Mouse (Mus musculus): ENCODE measurements at regions not wholly inside any gene's neighbourhood (a gene's known extent, or its start where the extent isn't known, plus 50 kb on each side); places are given as distances from the start of the nearest gene placed in this dataset.
A peak's percentile ranks its signal among the peaks of the same experiment; 100 is the strongest.
"Not testable (repeated sequence)": the region's sequence is repeated elsewhere in the genome, so short reads cannot be mapped to it uniquely, and the experiment has no call there.

DNA sequence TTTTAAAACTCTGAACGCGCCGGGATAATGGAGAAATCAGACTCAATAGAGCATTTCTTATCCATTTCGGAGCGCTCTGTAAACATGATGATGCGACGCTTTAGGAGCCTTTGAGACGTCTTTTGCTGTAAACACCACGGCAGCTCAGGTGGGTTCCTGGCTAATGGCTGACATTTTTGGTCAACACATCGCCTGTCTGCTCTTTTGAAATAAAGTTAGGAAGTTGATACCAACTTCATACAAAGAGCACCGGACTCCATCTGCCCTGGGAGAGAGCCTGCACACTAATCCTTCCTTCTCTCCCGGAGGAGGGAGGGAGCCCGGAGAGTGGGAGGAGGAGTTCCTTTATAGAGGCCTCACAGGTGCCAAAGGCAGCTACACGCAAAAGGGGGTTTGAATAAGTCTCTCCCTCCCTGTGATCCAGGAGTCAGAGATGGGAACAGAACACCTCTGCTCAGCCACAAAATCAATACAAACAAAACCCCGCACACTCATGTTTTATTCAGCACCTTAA is 63.8 kb upstream of the Srsf6 start:
- DNase-seq = no peak

DNA sequence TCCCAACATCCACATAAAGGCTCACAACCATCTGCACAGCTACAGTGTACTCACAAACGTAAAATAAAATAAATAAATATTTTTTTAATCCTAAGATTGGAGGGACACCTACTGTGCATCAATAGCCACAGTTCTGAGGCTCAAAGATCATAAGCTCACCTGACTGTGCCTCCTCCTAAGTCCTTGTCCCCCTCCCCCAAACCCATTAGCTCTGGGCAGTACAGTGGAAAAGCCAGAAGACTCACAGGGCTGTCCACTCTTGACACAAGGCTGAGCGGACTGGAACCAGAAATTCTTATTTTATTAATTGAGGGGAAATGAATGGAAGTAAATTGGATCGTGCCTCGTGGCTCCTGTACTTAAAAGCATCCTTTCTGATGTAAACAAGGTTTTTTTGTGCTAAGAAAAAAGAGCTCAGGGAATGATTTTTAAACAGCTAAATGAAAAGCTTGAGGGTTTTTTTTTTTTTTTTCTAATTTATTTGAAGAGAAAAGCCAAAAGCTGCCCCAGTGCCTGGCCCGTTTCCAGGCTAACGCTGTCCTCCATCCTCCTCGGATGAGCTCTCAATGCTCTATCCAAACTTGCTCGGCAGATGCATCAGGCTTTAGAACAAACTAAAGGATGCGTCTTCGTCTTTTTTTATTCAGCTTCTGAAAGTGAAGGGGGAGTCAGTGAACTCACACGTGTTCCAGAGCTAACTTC is 64.6 kb upstream of the Srsf6 start:
- no peak for DNase-seq

DNA sequence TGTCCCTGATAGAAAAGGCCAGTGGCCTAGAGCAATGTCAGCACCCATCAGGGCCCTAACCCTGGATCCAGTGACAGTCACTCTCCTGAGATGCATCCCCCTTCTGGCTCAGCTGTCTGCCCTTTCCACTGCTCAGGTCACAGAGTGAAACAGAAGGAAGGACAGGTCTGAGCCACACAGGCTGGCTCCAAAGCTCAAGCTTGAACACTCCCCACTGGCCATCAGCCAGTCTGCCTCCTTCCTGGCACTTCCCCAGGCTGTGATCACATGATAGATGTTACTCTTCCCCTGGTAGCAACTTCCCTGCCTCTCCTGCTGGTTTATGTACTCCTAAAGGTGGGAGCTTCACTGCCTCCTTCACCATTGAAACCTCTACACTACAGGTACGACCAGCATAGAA is 66.8 kb upstream of the Srsf6 start:
- DNase-seq = no peak

DNA sequence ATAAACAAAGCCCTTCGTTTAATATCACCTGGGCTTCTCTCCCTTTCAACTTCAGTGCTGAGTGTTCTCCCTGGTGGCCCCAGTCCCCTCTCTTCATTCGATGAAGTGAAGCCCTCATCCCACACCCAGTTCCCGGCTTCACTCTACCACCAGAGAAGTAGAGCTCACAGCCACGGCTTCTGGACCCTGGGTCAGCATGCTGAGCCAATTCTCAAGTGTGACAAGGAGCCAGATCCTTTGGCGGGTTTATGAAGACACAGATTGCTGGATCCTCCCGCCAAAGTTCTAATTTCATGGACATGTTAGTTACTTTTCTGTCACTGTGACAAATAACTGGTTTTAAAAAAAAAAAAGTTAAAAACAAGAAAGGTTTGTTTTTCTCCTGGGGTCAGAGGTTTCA is 76.7 kb upstream of the Srsf6 start:
- no peak for DNase-seq

DNA sequence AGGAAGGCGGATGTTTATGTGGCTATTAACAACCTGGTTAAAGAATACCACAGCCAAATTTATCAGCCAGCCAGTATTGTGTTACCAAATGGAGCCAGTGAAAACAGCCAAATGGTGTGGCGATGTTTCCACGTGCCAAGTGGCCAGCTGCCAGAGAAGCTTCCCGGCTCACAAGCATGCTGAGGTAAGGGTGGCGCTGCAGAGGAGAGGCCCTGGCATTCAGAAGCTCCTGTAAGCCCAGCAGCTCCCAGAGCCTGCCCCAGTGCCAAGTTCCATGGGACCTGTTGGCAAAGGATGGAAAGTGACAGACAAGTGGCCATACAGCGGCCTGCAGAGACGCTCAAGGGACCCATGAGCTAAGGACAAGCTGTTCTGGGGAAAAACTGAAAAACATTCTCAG is 77.8 kb upstream of the Srsf6 start:
- peak; percentile 43 for DNase-seq

DNA sequence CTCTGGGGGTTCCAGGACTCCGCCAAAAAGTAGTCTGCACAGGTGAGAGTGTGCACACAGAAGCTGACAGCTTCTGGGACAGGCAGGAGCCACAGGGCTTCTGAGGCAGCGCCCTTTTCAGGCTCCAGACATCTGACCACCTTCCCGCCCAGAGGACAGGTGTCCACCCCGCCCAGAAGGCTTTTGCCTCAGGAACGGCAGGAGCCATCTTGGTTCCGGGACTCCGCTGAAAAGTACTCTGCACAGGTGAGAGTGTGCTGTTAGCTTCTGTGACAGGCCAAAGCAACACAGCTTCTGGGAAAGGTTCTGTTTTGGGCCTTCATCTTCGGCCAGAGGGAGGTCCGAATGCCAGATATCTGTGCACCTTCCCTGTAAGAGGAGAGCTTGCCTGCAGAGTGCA is 89.6 kb upstream of the Srsf6 start:
- not testable (repeated sequence) for DNase-seq

DNA sequence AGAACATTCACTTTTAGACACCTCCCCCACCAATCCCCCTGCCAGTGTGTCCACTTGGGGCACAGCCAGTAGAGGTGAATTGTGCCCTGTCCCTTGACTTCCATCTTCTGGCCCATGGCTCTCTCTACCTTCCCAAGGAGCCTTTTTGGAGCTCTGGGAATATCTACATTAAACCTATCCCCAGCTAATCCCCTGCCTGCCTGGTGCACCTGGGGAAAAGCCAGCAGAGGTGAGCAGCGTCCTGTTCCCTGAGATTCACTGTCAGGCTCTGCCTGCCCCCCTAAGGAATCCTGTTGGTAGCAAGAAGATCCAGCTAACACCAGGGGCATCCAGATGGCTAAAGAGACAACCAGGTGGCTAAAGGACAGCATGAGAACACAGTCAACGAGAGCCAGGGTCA is 93.6 kb upstream of the Srsf6 start:
- no peak for DNase-seq

DNA sequence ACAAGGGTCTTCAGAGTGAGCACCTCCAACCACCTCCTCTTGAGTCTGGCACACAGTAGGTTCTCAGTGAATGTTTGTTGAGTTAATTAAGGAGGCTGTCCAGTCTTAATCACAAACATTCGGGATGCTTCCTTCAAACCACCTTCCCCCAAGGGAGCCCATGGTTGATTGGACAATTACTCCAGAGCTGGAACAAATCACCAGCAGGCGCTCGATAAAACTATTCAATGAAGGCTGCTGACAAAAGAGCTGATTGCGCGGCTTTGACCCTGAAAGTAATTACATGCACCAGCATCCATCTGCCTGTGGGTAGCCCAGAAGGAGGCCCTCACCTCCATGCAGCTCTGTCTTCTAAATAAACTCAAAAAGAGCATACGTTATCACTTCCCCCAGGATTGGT is 97.6 kb upstream of the Srsf6 start:
- DNase-seq = no peak

DNA sequence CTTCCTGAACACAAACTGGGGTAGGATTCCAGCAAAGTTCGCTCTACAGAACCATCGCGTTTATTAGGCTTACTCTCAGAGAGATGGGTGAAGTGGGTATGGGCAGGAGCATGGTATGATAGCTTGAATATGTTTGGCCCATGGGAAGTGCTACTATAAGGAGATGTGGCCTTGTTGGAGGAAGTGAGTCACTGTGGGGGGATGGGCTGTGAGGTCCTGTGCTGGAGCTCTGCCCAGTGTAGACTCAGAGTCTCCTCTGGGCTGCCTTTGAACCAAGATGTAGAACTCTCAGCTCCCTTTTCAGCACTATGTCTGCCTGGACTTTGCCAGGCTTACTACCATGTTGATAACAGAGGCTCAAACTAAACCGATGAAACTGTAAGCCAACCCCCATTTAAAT is 112.5 kb upstream of the Srsf6 start:
- DNase-seq = no peak

DNA sequence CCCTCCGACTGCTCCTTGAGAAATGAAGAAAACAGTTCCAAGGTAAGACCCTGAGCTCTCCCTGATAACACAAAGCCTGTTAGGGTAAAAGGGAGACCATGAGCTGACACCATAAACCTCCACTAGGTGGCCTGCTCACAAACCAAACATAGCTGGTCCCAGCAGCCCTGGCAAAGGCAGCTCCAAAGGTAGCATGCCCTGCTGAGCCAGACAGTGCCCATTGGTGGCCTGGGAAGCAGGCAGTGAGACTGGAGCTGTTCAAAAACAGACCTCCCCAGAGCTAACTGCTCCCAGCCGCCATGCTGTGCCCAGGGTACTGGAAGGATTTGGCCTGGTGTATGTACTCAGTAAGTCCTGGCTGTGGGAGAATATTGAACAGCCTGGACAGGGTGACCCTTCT is 117.1 kb upstream of the Srsf6 start:
- DNase-seq = no peak

DNA sequence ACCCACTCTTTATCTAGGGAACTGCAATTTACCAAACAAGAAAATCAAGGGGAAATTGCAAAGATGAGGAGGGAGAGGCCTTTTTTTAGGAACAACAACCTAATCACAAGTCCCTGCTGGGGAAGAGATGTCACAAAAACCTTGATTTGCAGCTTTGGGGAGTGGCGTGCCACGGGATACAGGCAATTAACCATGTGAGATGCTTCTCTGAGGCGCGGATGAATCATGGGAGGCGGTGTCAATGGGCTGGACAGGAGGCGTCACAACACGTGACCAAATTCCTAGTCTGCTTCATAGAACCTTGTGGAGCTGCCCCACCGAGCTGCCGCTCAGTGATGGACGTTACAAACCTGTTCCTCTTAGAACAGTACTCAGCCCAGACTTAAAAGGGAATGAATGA is 123.6 kb upstream of the Srsf6 start:
- no peak for DNase-seq

DNA sequence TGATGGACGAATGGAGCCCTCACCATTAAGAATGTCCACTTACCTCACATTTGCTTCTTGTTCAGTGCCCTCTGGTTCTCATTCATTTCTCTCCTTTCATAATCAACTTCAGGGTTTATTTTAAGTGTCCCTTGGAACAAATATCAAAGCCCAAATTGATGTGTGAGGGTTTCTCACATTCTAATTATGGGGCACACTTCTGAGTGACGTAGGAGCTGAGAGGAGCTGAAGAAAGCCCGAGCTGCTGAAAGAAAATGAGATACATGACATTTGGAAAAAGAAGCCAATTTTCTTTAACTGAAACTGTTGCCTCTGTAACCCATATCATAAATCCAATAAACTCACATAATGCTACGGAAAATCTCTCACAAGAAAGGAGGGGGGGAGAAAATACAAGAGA is 134.8 kb upstream of the Srsf6 start:
- no peak for DNase-seq

DNA sequence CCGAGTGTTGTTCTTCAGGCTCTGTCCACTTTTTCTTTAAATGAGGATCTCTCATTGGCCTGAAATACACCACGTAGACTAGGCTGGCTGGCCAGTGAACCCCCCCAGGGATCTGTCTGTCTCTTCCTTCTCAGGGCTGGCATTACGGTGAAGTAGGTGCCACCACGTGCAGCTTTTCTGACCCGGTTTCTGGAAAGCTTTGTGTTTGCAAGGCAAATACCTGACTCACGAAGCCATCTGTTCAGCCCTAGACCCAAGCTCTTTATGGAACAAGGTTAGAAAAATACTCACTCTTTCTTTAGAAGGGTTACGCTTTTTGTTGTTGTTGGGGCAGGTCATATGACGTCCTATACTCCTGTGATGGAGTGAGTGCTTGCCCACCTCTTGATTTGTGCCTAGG is 133.3 kb upstream of the Ptprt start:
- no peak for DNase-seq

DNA sequence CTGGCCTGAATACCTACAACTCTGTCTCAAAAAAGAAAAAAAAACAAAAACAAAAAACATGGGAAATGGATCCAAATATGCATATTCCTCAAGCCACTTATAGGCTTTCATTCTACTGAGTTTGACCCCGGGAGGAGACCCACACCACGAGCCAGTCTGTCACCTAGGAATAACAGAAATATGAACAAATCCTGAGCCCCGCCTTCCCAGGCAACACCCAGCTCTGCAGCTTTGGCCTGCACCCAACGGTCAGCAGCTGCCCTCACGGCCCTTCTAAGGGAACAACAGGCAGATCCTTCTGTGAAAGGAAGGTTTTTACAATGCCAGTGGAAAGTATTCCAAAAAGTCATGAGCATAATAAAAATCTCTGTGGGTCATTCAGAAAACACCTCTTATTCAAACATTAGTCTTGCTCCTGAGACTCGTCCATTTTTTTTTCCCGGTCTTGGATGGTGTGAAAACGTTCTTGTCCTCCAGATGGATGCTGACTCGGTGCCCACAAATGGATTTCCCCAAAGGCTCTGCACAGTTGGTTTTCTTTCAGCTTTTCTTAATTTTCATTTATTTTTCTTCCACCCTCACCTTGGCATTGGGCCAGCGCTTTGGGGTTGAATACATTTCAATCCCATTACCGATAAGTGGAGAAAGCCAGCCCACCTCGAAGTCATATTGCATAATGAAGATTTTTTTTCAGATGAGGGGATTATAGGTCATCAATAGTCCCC is 130.6 kb upstream of the Ptprt start:
- no peak for DNase-seq

DNA sequence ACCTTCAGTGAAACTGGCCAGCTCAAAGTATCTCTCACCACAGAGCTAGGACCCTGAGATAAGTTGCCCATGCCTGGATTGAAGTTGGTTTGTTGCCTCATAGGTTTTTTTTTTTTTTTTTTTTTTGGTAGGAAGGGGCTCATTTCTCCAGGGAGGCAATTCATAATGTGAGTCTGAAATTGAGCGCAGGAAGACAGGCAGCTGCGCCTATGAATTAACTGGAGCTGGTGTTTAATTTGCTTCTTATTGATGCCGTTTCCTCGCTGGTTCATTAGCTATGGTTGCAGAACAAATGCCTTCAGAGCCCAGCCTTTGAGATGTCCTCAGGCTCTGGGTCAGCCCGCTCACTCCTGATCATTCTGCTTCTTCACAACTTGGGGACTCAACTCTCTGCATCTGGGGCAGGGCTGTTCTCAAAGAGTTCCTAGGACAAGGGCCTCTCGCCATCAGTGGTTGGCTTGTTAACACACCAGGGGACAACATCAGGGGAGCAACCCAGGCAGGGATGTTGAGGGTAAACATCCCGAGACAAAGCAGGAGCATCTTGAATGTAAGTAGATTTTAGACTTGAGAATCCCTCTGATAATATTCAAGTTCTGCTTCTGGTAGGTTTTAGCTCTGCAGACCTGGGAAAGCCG is 123.3 kb upstream of the Ptprt start:
- no peak for DNase-seq

DNA sequence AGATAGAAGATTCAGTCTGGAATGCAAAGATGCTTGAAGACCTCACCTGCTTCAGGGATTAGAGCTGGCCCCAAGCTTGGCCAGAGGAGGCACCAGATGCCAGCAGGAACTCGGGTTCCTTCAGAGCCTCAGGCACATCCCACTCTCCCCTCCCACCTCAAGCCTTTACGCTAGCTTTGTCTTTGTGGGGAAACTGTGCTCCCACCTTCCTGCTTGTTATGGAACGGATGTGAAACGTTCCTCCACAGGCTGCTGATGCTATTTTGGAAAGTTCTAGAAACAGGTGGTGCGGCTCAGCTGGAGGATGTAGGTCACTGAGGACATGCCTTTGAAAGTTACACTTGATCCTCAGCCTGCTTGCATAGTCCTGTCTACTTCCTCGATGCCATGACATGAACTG is 120.7 kb upstream of the Ptprt start:
- peak; percentile 25 for DNase-seq

DNA sequence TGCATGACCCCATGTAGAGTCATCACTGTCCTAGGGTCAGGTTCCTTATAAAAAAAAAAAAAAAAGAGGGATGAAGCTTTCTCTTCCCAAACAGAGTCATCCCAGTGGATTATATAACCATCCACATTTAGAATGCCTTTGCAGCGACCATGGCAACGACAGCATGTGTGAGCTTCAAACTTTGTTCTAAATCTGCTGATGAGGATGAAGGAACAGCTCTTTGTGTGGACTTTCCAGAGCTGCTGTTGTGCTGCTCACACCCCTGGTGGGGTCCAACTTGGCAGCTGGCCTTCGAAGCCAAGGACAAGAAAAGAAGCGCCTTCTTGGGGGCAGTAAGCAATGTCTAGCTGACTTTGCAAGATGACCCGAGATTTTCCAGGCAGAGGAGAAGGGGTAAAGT is 115.6 kb upstream of the Ptprt start:
- peak; percentile 47 for DNase-seq

DNA sequence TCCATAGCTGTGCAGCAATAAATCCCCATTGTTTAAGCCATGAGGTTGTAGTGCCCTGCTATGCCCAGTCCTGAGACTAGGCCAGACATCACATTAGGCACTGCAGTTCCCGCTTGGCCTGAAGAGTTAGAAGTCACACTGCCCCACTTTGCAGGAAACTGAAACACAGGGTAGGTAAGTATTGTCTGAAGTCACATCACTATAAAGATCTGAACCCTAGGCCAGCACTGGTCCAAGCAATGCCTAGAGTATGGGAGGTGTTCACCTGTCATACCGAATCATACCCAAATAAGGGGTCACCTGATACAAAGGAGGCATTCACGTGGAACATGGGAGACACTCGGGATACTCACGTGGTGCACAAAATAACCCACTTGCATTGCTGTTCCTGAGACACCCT is 111.6 kb upstream of the Ptprt start:
- DNase-seq = no peak

DNA sequence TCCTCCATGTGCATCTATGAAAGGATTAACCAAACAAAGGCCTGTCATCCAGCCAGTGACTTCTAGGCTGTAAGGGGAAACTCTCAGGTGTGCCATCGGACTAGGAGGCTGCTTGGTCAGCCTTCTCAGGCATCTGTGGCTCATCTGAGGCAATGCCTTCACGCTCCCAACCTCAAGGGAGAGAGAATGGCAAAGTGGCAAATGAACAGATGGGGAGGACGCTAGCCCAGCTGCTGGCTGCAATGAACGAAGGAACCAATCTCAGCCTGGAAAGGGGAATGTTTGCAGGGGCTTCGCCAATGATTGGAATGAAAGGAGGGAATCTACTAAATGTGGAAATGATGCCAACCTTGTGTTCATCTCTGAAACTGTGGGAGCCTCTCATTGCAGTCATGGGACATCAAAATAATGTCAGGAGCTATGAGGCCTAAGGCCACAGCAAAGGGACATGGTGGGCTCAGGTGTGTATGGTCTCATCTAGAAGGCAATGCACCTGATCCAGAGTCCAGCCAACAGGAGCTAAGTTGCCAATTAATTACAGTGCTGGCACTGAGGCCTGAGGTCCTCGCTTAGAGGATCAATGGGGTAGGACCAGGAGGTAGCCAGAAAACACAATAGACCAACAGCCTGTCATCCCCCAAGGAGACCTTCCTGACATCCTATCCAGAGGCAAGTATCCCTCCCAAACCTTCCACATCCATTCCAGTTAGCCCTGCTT is 108.9 kb upstream of the Ptprt start:
- DNase-seq = no peak

DNA sequence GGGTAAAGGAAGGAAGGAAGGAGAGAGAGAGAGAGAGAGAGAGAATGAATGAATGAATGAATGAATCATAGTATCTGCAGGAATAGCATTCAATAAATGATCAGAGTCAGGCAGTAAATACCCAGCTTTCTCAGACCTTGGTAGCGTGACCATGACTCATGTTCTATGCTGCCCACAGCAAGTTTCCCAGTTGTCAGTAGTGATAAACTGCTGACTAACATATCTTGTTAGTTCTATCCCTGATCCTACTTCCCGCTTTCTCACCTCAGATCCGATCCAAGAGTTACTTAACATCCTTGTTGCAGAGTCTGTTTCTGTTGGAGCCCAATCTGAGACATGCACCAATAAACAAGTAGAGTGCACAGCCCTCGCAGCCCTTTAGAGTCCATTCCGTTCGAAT is 103.1 kb upstream of the Ptprt start:
- no peak for DNase-seq

DNA sequence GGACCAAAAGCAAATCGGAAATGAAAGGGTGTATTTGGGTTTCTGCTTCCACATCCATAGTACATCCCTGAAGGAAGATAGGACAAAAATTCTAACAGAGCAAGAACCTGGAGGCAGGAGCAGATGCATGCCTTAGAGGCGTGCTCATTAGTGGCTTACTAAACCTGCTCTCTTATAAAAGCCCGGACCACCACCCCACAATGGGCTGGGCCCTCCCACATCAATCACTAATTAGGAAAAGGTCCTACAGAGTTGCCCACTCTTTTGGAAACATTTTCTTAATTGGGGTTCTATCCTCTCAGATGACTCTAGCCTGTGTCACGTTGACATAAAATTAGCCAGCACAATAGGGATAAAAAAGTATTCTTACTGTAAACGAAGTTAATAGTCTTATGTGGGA is 79.6 kb upstream of the Ptprt start:
- DNase-seq = no peak

DNA sequence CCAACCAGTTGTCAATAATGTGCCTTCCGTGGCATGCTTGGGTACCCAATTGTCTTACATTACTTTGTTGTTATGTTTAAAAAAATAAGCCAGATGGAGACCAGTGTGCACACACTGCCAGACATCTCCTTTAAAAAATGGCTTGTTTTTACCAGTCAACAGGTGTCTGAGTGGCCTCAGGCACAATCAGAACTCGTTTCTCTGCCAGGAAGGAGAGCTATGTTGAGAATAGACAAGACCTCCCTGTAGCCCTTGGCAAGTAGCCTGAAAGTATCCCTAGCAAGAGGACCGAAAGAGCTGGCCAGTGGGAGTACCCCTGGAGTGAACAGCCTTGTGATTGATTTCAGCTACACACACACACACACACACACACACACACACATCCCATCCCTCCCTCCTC is 74.8 kb upstream of the Ptprt start:
- DNase-seq = no peak

DNA sequence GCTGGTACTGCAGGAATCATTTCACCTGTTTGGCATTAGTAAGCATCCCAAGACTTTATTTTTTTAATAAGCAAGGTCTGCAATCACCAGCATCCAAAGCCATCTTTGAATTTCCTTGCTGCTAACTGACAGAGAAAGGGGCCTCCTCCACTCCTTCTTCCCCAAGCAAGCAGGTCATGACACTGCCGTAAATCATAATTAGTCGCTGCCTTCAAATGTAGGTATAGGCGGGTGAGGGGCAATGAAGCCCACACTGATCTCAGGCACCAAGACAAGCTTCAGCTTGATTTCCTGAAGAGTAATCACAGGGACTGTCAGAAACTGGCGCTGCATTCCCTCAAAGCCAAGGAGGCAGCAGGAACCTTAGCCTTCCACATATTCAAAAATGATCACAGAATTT is 73.3 kb upstream of the Ptprt start:
- DNase-seq = no peak

DNA sequence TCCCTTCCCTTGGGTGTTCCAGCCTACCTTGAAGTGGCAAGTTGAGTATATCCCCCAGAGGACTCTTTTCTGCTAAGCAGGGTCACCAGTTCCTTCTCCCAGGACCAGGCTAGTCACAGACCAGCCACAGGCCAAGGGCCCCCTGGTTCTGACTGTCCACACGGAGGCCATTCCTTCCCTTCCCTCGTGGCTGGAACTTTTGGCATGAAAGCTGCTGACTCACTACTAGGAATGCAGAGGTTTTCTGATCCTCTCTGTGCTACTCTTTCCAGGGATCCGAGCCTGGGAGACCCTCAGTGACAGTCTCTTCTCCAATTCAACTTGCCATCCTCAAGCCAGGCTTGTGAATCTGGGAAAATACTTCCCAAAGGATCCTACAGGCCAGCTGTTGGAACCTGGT is 59.1 kb upstream of the Ptprt start:
- no peak for DNase-seq

All from right cerebral cortex, postnatal 25 days (tissue).